Mouse (Mus musculus): ENCODE measurements around the gene Olfr987.
"Not testable (repeated sequence)": the region's sequence is repeated elsewhere in the genome, so short reads cannot be mapped to it uniquely, and the experiment has no call there.

Gene Olfr987

GRCm38 (mm10) chr2:85339215-85339614, at the start of gene Olfr987:
Gene Olfr987, minus strand, starts transcription at chr2:85339315.
- DNase-seq (ENCODE audit: low spot score in 2 of 2): not testable (repeated sequence)

GRCm38 (mm10) chr2:85363127-85363526, 24.0 kb upstream of the Olfr987 start, which contains the start of gene Olfr988:
Gene Olfr988, minus strand, starts transcription at chr2:85363227.
- DNase-seq (ENCODE audit: low spot score in 2 of 2): not testable (repeated sequence)

- no peak for DNase-seq (ENCODE audit: low spot score in 2 of 2)
These were observed 857 bp upstream of the Olfr987 start for GRCm38 (mm10) chr2:85339972-85340371.

DNA sequence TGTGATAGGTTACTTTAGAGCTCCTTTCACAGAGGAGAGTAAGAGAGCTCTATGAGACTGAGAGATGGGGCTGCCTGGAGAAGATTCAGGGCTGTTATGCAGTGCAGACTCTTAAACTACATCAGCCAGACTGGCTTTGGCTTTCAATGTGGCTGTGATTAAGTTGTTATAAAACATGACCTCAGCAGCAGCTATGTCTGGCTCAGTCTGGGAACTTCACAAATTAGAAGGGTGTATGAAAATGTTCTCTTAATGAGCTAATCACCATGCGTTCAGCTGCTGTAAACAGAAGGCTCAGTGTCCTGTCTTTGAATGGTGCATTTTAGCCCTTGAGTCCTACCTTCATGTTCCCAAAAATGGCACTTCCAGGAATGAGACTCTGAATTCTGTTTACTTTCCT, 20.0 kb downstream of the Olfr987 start:
- no peak for DNase-seq (ENCODE audit: low spot score in 2 of 2)

DNA sequence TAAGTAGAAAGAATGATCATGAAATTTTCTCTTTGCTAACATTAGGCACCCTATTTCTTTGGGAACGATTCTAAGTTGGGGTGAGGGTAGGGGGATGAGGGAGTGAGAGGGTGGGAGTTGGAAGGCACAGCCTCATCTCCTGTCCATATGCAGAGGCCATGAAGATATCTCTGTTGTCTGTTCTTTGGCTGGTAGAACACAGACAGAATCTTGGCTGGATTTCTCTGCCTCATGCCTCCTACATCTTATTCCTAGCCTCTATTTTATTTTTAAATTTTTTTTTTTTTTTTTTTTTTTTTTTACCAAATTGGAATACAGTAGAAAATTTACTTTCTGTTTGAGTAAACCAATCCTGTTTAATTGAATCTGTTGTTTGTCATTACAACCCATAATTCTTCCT, 53.7 kb downstream of the Olfr987 start:
- no peak for DNase-seq (ENCODE audit: low spot score in 2 of 2)

DNA sequence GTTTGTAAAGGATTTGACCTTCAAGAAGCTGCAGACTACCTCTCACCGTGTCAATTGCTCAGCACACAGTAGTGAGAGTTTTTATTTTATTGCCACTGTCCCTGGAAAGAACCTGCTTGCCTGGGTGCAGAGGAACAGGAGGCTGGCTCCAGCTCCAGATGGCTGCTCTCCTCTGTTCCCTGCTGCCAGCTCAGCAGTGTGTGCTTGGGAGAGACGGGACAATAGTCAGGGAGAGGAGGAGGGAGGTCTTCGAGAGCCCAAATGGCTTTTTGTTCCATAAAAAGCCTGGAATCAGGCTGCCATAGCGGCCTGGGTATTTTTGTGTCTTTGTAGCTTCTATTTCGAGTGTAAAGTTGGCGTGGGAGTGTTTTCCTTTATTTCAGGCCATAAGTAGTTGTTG, 54.5 kb downstream of the Olfr987 start:
- DNase-seq (ENCODE audit: low spot score in 2 of 2): no peak

DNA sequence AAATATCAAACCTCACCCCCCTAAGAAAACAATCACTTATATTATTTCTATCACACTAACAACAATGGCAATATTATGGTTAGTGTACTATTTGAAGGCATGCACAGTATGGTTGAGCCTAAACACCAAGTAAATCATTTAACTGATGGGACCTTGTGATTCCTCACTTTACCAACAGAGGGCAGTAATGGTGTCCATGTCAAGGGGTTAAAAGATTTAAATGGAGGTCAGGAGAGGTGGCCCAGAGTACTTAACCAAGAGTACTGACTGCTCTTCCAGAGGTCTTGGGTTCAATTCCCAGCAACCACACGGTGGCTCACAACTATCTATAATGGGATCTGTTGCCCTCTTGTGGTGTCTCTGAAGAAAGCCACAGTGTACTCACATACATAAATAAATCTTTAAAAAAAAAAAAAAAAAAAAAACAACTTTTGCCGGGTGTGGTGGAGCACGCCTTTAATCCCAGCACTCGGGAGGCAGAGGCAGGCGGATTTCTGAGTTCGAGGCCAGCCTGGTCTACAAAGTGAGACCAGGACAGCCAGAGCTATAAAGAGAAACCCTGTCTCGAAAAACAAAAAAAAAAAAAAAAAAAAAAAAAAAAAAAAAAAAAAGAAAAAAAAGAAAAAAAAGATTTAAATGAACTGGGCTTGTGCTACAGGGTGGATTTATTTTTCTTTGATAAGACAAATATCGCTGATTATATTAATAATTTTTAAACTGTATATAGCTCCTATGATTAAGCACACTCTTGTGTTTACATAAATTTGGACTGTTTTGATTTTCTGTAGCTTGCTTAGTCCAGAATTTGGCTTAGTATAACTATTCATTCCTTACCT, 55.3 kb downstream of the Olfr987 start:
- no peak for DNase-seq (ENCODE audit: low spot score in 2 of 2)

DNA sequence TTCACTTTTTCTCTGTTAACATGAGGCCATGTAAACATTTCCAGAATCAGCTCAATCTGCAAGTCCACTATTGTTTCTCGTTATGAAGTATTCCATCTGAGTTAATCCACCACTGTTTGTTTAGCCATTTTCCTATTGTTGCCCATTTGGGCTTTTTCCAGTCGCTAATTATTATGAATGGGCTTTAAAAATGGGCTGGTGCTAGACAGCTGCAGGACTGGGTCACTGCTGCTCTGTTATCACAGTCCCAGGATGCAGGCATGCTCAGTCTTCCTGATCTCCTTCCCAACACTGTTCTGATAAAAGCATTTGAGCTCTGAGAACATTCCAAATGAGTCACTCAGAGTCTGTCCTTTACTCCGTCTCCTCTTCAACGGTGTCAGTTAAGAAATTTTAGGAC, 58.1 kb downstream of the Olfr987 start:
- no peak for DNase-seq (ENCODE audit: low spot score in 2 of 2)
